Mouse (Mus musculus) limb, embryonic 13.5 days (tissue): Measurements from ENCODE around the gene Mki67. TPM values are rescaled to one million over a fixed set of nuclear protein-coding genes. Genes with fewer than 3 reads are reported as not detected.
"Not testable (repeated sequence)": the region's sequence is repeated elsewhere in the genome, so short reads cannot be mapped to it uniquely, and the experiment has no call there.

Experiments
- ATAC-seq: fragments of 200-750 bp; cut with Nextera tagmentation; 2 replicates; pipeline ENCODE4 v1.8.0; 2017; ENCODE audit warnings: low read depth, moderate number of reproducible peaks, moderate TSS enrichment; ENCODE audit not compliant: low FRiP score
- H3K27ac ChIP-seq: fragments of 300-500 bp; sonication (generic); 2 replicates; pipeline ENCODE4 v1.5.1; 2015; ENCODE audit warnings: inconsistent platforms, mild to moderate bottlenecking, moderate library complexity
- H3K27me3 ChIP-seq: fragments of 300-500 bp; sonication (generic); 2 replicates; pipeline ENCODE4 v1.6.1; 2015; ENCODE audit warnings: mild to moderate bottlenecking, inconsistent platforms
- H3K36me3 ChIP-seq: fragments of 300-500 bp; sonication (generic); 2 replicates; pipeline ENCODE4 v1.6.1; 2015; ENCODE audit warnings: inconsistent platforms, mild to moderate bottlenecking, moderate library complexity
- H3K4me1 ChIP-seq: fragments of 300-500 bp; sonication (generic); 2 replicates; pipeline ENCODE4 v1.6.1; 2015; ENCODE audit warnings: inconsistent platforms
- H3K4me2 ChIP-seq: fragments of 300-500 bp; sonication (generic); replicated peaks from 2 replicates; pipeline ENCODE4 v1.6.1; 2015; ENCODE audit warnings: inconsistent platforms, mild to moderate bottlenecking, moderate library complexity
- H3K4me3 ChIP-seq: fragments of 300-500 bp; sonication (generic); 2 replicates; pipeline ENCODE4 v1.5.1; 2015; ENCODE audit warnings: moderate library complexity, mild to moderate bottlenecking, inconsistent platforms
- H3K9ac ChIP-seq: fragments of 300-500 bp; sonication (generic); 2 replicates; pipeline ENCODE4 v1.6.1; 2015; ENCODE audit warnings: mild to moderate bottlenecking, inconsistent platforms
- H3K9me3 ChIP-seq: fragments of 300-500 bp; sonication (generic); 2 replicates; pipeline ENCODE4 v1.6.1; 2016; ENCODE audit warnings: inconsistent platforms
- WGBS: fragments of 180-500 bp; shearing (Covaris S2); methylation state at CpG from one replicate; pipeline ENCODE4 v1.1.7; 2015; 5-methylcytosine and 5-hydroxymethylcytosine counted together
- polyA plus RNA-seq: library from polyadenylated mRNA; unstranded; fragments of >200 nt; fragmentation: Nextera tagmentation; extraction: Ambion mirVana; gene quantifications from 2 replicates; pipeline ENCODE4 v1.2.1, GENCODE M21; 2015

Mki67 gene
- polyA plus RNA-seq, 1 experiment from 2014 or later = 38.5 TPM

DNA sequence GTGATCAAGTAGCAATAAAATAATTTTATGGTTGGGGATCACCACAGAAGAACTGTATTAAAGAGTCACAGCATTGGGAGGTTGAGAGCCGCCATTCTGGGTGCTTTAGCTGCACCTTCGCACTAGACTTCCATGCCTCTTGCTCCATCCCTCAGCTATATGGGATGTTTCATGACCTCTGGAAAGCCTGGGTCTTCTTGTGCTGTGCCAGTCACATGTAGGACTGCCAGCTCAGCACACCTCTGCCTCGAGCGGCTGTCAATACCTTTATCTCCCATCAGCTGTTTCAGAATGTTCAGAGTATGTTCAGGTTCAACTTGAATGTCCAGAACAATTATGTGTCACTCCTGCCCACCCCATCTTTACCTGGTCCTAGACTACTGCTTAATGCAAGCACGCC is 24.2 kb downstream of the Mki67 start:
- Histone ChIP-seq H3K36me3 (peaks cover 92% of the 10 kb centered on the region), H3K9ac (no peak overlapping the region), H3K4me3 (no peak overlapping the region), H3K27ac (no peak overlapping the region), H3K9me3 (no peaks in the 10 kb centered on the region), H3K4me2 (no peak overlapping the region), H3K4me1 (no peaks in the 10 kb centered on the region), H3K27me3 (no peaks in the 10 kb centered on the region)
- no peak for ATAC-seq
- WGBS = 96% methylated on average over 5 of the region's 5 CpGs

DNA sequence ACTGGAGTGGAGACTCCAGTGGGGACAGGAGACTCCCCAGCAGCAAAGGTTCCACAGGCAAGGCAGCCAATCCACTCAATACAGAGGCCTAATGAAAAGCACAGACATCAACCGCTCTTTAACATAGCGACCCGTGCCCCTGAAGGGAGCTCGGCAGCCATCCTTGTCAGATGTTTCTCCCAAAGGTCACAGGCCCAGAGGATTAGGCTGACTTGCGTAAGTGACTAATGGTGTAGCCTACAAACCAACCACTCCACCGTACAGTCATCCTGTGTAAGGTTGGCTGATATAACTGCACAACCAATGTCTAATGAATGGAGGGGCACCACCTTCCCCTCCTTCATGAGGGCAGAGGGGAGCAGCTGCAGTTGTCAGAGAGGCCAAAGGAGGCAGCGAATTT is 26.8 kb downstream of the Mki67 start:
- Histone ChIP-seq H3K9ac (no peak overlapping the region), H3K4me2 (no peak overlapping the region), H3K4me3 (no peak overlapping the region), H3K27me3 (no peaks in the 10 kb centered on the region), H3K36me3 (peaks cover 85% of the 10 kb centered on the region), H3K27ac (no peak overlapping the region), H3K9me3 (no peaks in the 10 kb centered on the region), H3K4me1 (no peaks in the 10 kb centered on the region)
- WGBS = 93% methylated on average over 7 of the region's 7 CpGs
- ATAC-seq = no peak

- H3K36me3 ChIP-seq = peaks cover 44% of the 10 kb centered on the region
- ATAC-seq = no peak
- no peaks in the 10 kb centered on the region for H3K4me1 ChIP-seq
- no peaks in the 10 kb centered on the region for H3K27me3 ChIP-seq
- no peak overlapping the region for H3K27ac ChIP-seq
- H3K9me3 ChIP-seq = no peaks in the 10 kb centered on the region
- no peak overlapping the region for H3K4me2 ChIP-seq
- H3K9ac ChIP-seq = no peak overlapping the region
- WGBS = 87% methylated on average over 7 of the region's 7 CpGs
- H3K4me3 ChIP-seq = no peak overlapping the region
These were observed 31.2 kb downstream of the Mki67 start for GRCm38 (mm10) chr7:135684938-135685337.

GRCm38 (mm10) chr7:135684098-135684497 is 32.1 kb downstream of the Mki67 start:
- H3K27ac ChIP-seq, H3K4me3 ChIP-seq, H3K4me2 ChIP-seq, H3K27me3 ChIP-seq, H3K9me3 ChIP-seq, H3K9ac ChIP-seq, ATAC-seq, H3K4me1 ChIP-seq: not testable (repeated sequence)
- WGBS = 66% methylated on average over 4 of the region's 4 CpGs
- H3K36me3 ChIP-seq = peaks cover 38% of the 10 kb centered on the region

- Histone ChIP-seq H3K27ac (no peak overlapping the region), H3K4me1 (no peaks in the 10 kb centered on the region), H3K27me3 (no peaks in the 10 kb centered on the region), H3K4me3 (no peak overlapping the region), H3K36me3 (peaks cover 5% of the 10 kb centered on the region; the same call in 1 of the 2 replicates), H3K4me2 (no peak overlapping the region), H3K9me3 (no peaks in the 10 kb centered on the region), H3K9ac (no peak overlapping the region)
- ATAC-seq = no peak
- 74% methylated on average over 5 of the region's 5 CpGs for WGBS
These were observed 35.8 kb downstream of the Mki67 start for GRCm38 (mm10) chr7:135680334-135680733.

DNA sequence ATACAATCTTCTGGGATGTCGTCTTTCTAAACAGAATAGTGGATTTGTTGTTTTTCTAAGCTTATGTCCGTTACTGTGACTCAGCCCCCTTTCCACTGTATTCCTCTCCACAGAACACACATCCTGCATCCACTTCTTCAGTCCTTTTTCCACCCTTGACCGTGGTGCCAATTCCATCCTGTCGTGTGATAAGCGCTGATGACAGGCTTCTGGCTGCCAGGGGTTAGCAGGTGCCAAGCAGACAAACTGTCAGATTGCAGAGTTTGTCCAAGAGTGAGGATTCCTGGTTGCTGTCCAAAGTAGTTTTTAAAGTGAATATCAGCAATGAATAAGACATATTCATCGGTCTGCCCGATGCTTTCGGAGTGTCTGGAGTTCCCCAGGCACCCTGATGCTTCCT is 39.4 kb downstream of the Mki67 start:
- 86% methylated on average over 8 of the region's 8 CpGs for WGBS

DNA sequence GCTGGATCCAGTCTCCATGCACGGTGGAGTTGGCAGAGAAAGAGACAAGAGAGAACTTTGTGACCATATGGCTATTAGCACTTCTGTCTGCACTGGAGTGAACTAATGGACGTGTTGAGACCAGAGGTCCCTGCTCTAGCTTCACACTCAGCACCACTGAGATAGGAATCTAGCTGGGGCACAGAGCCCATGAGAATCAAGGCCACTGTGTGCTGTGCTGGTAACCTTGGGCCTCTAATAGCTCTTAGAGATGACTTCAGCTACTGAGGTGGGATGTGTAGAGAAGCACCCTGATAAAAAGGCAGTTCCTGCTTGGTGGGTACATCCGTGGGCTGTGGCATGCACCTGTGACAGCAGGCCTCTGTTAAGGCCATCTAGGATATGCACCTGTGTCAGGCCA is 42.6 kb downstream of the Mki67 start:
- ATAC-seq = no peak
- no peak overlapping the region; the same call in 1 of the 2 replicates for H3K9ac ChIP-seq
- no peaks in the 10 kb centered on the region for H3K4me1 ChIP-seq
- no peak overlapping the region for H3K27ac ChIP-seq
- no peaks in the 10 kb centered on the region for H3K36me3 ChIP-seq
- H3K27me3 ChIP-seq = no peaks in the 10 kb centered on the region
- 62% methylated on average over 3 of the region's 3 CpGs for WGBS
- no peak overlapping the region for H3K4me2 ChIP-seq
- no peak overlapping the region for H3K4me3 ChIP-seq
- H3K9me3 ChIP-seq = no peaks in the 10 kb centered on the region

More for the DNA sequence above, 39.4 kb downstream of the Mki67 start:
- H3K4me3 ChIP-seq = no peak overlapping the region
- no peak overlapping the region for H3K9ac ChIP-seq
- H3K9me3 ChIP-seq = no peaks in the 10 kb centered on the region
- no peaks in the 10 kb centered on the region for H3K4me1 ChIP-seq
- H3K27me3 ChIP-seq = no peaks in the 10 kb centered on the region
- no peak overlapping the region for H3K27ac ChIP-seq
- no peak for ATAC-seq
- H3K36me3 ChIP-seq = no peaks in the 10 kb centered on the region
- no peak overlapping the region for H3K4me2 ChIP-seq

DNA sequence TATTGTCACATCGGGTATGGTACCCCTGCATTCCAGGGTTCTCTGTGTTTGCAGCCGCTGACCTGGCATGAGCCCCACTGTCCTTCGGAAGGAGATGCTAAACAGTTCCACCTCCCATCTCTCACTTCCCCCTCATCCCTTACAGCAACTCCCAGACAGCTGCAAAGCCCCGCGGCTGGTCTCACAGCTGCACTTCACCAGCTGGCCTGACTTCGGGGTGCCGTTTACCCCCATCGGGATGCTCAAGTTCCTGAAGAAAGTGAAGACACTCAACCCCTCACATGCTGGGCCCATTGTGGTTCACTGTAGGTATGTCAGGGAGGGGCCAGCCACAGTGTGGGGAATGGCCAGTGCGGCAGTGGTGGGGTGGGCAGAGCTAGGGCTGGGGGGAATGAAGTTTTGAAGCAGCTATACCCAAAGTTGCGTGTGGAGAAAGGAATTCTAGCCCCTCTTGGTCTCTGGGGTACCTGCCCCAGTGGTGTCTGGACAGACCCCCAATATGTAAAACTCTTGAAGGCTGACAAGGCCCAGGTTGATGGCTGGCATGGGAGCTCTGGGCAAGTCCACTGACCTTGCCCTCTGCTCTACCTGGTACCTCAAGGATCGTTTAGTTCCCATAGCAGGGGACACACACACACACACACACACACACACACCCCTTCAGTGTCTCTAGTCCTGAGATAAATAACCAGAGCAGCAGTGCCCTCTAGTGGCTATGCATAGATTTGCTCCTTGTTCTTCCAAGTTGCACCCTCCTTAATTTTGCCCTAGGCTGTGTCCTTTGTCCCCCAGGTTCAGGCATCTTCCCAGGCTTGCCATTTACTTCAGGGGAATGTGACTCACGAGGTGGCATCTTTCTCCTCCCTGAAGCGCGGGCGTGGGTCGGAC is 47.1 kb downstream of the Mki67 start:
- 31% methylated on average over 16 of the region's 16 CpGs for WGBS
- peak; percentile 55 for ATAC-seq
- H3K27ac ChIP-seq = no peak overlapping the region

GRCm38 (mm10) chr7:135666314-135666713 is 49.8 kb downstream of the Mki67 start:
- no peaks in the 10 kb centered on the region for H3K9me3 ChIP-seq
- no peaks in the 10 kb centered on the region for H3K27me3 ChIP-seq
- no peaks in the 10 kb centered on the region for H3K36me3 ChIP-seq
- H3K4me1 ChIP-seq = no peaks in the 10 kb centered on the region
- no peak overlapping the region for H3K27ac ChIP-seq
- H3K9ac ChIP-seq = no peak overlapping the region
- no peak for ATAC-seq
- no peak overlapping the region for H3K4me3 ChIP-seq
- 88% methylated on average over 2 of the region's 2 CpGs for WGBS
- H3K4me2 ChIP-seq = no peak overlapping the region

More for the DNA sequence above, 47.1 kb downstream of the Mki67 start:
- H3K36me3 ChIP-seq = no peaks in the 10 kb centered on the region
- no peak overlapping the region for H3K9ac ChIP-seq
- no peaks in the 10 kb centered on the region for H3K4me1 ChIP-seq
- no peak overlapping the region for H3K4me3 ChIP-seq
- H3K27me3 ChIP-seq = no peaks in the 10 kb centered on the region
- H3K4me2 ChIP-seq = no peak overlapping the region
- H3K9me3 ChIP-seq = no peaks in the 10 kb centered on the region

- H3K9ac ChIP-seq = no peak overlapping the region
- no peaks in the 10 kb centered on the region for H3K27me3 ChIP-seq
- 68% methylated on average over 7 of the region's 7 CpGs for WGBS
- H3K4me1 ChIP-seq = no peaks in the 10 kb centered on the region
- no peak for ATAC-seq
- H3K36me3 ChIP-seq = no peaks in the 10 kb centered on the region
- H3K4me3 ChIP-seq = no peak overlapping the region
- no peak overlapping the region for H3K27ac ChIP-seq
- H3K4me2 ChIP-seq = no peak overlapping the region
- no peaks in the 10 kb centered on the region for H3K9me3 ChIP-seq
These were observed 52.0 kb downstream of the Mki67 start for GRCm38 (mm10) chr7:135664211-135664610.

DNA sequence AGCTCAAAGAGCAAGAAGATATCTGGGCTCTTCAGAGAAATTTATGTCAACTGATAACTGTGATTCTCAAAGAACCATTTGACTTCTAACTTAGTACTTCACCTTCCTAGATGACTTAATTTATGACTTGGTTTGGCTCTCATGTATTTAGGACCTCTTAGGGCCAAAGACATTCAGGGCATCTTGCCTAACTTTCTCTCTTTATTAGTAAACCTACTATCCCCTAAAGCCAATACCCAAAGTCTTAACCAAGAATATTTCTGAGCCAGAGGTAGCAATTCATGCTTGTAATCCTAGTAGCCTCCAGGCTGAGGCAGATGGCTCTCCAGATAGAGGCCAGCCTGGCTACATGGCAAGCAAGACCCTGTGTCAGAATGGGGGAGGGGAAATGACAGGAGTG is 55.8 kb downstream of the Mki67 start:
- Histone ChIP-seq H3K27me3 (no peaks in the 10 kb centered on the region), H3K27ac (no peak overlapping the region), H3K9ac (no peak overlapping the region), H3K4me2 (no peak overlapping the region), H3K4me1 (no peaks in the 10 kb centered on the region), H3K36me3 (no peaks in the 10 kb centered on the region), H3K9me3 (no peaks in the 10 kb centered on the region), H3K4me3 (no peak overlapping the region)
- ATAC-seq = no peak

GRCm38 (mm10) chr7:135659314-135659935 is 56.7 kb downstream of the Mki67 start:
- no peak overlapping the region for H3K4me3 ChIP-seq
- no peaks in the 10 kb centered on the region for H3K27me3 ChIP-seq
- no peak for ATAC-seq
- no peak overlapping the region for H3K4me2 ChIP-seq
- H3K27ac ChIP-seq = no peak overlapping the region
- no peaks in the 10 kb centered on the region for H3K4me1 ChIP-seq
- no peaks in the 10 kb centered on the region for H3K9me3 ChIP-seq
- 90% methylated on average over 5 of the region's 5 CpGs for WGBS
- no peak overlapping the region for H3K9ac ChIP-seq
- no peaks in the 10 kb centered on the region for H3K36me3 ChIP-seq
